Mouse (Mus musculus) frontal cortex, postnatal 25 days (tissue): ENCODE measurements around the gene Pias3.
"Not testable (repeated sequence)": the region's sequence is repeated elsewhere in the genome, so short reads cannot be mapped to it uniquely, and the experiment has no call there.

Experiments used
- DNase-seq, 2 experiments: peaks; one replicate each; pipeline ENCODE4 v3.0.0; 2022; ENCODE audit warnings: low spot score in 2 of 2

Gene Pias3

GRCm38 (mm10) chr3:96696198-96696765, at the start of gene Pias3:
Gene Pias3, plus strand, starts transcription at chr3:96696384.
- peak in 1 of 2 experiments; percentile 29 for DNase-seq

GRCm38 (mm10) chr3:96647365-96647764, 48.8 kb upstream of the Pias3 start:
- no peak for DNase-seq

- no peak for DNase-seq
These were observed 35.3 kb upstream of the Pias3 start for GRCm38 (mm10) chr3:96660901-96661300.

GRCm38 (mm10) chr3:96662731-96663316, 33.4 kb upstream of the Pias3 start:
- no peak for DNase-seq

GRCm38 (mm10) chr3:96663432-96664239, 32.5 kb upstream of the Pias3 start:
- DNase-seq: peak; percentile 89 to 90

GRCm38 (mm10) chr3:96665732-96666363, 30.3 kb upstream of the Pias3 start:
- DNase-seq: not testable (repeated sequence)

- DNase-seq: no peak
These were observed 29.3 kb upstream of the Pias3 start for GRCm38 (mm10) chr3:96666916-96667315.

- DNase-seq: no peak
These were observed 28.9 kb upstream of the Pias3 start for GRCm38 (mm10) chr3:96667316-96667715.

GRCm38 (mm10) chr3:96668424-96669067, 27.6 kb upstream of the Pias3 start:
- no peak for DNase-seq

- peak; percentile 29 to 34 for DNase-seq
These were observed 26.3 kb upstream of the Pias3 start, which contains the start of gene Ankrd35 for GRCm38 (mm10) chr3:96669727-96670468. Gene Ankrd35, plus strand, starts transcription at chr3:96670131.

GRCm38 (mm10) chr3:96671519-96671918, 24.7 kb upstream of the Pias3 start:
- no peak for DNase-seq

GRCm38 (mm10) chr3:96673514-96673913, 22.7 kb upstream of the Pias3 start:
- no peak for DNase-seq

- DNase-seq: no peak
These were observed 21.7 kb upstream of the Pias3 start for GRCm38 (mm10) chr3:96674442-96674841.

GRCm38 (mm10) chr3:96675171-96675570, 21.0 kb upstream of the Pias3 start:
- DNase-seq: no peak

GRCm38 (mm10) chr3:96675690-96676089, 20.5 kb upstream of the Pias3 start:
- DNase-seq: no peak

- DNase-seq: no peak
These were observed 17.7 kb upstream of the Pias3 start for GRCm38 (mm10) chr3:96678456-96678855.

GRCm38 (mm10) chr3:96679159-96679674, 17.0 kb upstream of the Pias3 start:
- no peak for DNase-seq

GRCm38 (mm10) chr3:96680269-96680956, 15.8 kb upstream of the Pias3 start:
- no peak for DNase-seq

- DNase-seq: no peak
These were observed 12.7 kb upstream of the Pias3 start for GRCm38 (mm10) chr3:96683496-96683895.

GRCm38 (mm10) chr3:96684151-96684821, 11.9 kb upstream of the Pias3 start:
- DNase-seq: no peak
